Mouse (Mus musculus): ENCODE results near the gene Hoxc4. TPM values are rescaled to one million over a fixed set of nuclear protein-coding genes. Genes with fewer than 3 reads are reported as not detected.

The Hoxc4 gene
- polyA plus RNA-seq, 1 experiment from 2014 or later: 17.3 TPM

DNA sequence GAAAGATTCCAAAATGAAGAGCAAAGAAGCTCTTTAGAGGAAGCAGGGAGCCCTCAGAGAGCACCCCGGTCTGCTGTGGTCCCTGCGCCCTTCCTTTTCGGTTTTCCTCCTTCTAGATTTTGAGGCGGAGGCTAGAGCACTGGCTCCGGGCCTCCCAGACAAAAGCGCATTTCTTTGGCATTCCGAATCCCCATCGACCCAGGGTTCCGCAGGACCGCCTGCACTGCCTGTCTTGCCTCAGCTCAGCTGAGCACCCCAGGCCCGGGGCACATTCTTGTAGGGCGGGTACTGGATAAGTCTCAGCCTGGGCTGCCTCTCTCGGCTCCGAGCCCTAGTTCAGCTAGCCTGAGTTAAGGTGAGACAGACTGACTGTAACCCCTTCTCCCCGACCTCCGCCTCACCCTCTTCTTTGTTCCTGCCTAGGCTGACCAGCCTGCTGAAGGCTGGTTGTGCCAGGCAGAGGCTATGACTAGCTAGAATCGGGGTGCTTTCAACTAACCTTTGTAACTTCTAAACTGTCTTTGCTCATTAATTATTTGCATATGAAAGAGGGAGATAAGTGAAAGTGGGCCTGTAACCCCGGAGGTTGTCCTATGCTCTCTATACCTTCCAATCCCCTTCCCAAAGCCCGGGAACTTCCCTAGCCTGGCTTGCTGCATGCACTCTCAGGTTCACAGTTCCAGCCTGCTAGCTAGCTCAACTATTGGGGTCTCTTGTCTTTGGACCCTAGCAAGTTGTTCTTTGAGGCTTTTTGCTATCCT is 3.1 kb upstream of the Hoxc4 start:
- no peaks in the 10 kb centered on the region for H3K9me3 ChIP-seq
- H3K27me3 ChIP-seq (replicated peaks): peaks cover 64% of the 10 kb centered on the region
- H3K4me1 ChIP-seq: peaks cover 18% of the 10 kb centered on the region
- no peak for ATAC-seq (ENCODE audit: insufficient read depth, low FRiP score, low read depth)
- H3K27ac ChIP-seq: peak overlapping the region; percentile 93
- H3K36me3 ChIP-seq: no peaks in the 10 kb centered on the region
- H3K4me2 ChIP-seq: peak overlapping the region; percentile 75
- H3K9ac ChIP-seq: peak overlapping the region; percentile 37; the same call in 1 of the 2 replicates
- WGBS: 14% methylated on average over 19 of the region's 19 CpGs
- H3K4me3 ChIP-seq (replicated peaks): peak overlapping the region; percentile 47

DNA sequence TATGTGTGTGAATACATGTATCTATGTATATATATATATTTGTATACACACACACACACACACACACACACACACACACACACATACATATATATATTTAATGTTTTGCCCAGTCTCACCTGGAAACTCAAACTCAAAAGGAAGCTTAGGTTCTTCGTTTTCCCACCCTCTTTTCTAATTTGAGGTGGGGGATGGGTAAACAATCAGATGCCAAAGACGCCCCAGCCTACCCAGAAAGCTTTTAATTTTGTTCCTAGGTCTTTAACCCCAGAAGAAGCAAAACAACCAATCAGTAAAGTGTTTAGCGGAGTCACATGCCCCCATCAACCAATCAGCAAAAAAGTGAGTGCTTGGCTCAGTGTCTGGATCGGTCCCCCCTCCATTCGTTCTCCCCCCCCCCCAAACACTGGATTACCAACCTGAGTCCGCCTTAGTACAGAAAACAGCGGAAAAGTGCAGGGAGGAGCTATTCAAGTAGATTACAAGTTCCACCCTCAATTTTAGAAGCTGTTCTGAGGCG is 2.2 kb downstream of the Hoxc4 start:
- no peaks in the 10 kb centered on the region for H3K36me3 ChIP-seq
- peak overlapping the region; percentile 6; the same call in 1 of the 2 replicates for H3K4me3 ChIP-seq (replicated peaks)
- H3K4me2 ChIP-seq: peak overlapping the region; percentile 29
- ATAC-seq (ENCODE audit: insufficient read depth, low FRiP score, low read depth): no peak
- 11% methylated on average over 8 of the region's 8 CpGs for WGBS
- H3K27me3 ChIP-seq (replicated peaks): peaks cover 53% of the 10 kb centered on the region
- no peak overlapping the region for H3K27ac ChIP-seq
- H3K4me1 ChIP-seq: no peaks in the 10 kb centered on the region
- H3K9me3 ChIP-seq: no peaks in the 10 kb centered on the region
- H3K9ac ChIP-seq: no peak overlapping the region

DNA sequence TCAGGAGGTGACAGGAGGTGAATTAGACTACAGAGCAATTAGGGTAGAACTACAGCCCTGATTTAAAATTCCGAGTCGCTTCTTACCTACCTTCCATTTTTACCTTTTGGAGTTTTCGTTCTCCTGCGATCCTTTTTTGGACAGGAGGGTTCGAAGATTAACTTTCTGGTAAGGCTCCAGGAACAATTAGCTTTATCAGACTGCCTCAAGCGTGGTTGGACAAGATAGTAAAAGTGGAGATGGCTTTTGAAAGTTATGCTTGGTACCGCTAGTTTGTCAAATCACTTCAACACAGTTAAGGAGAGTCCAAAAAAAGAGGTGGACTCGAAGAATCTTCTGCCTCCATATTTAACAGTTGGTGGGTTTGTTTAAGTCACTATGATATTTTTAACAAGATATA is 2.8 kb downstream of the Hoxc4 start:
- no peak for ATAC-seq (ENCODE audit: insufficient read depth, low FRiP score, low read depth)
- Histone ChIP-seq H3K9me3 (no peaks in the 10 kb centered on the region), H3K4me3 (replicated peaks) (peak overlapping the region; percentile 6; the same call in 1 of the 2 replicates), H3K4me2 (peak overlapping the region; percentile 29; the same call in 1 of the 2 replicates), H3K36me3 (no peaks in the 10 kb centered on the region), H3K4me1 (no peaks in the 10 kb centered on the region), H3K27ac (no peak overlapping the region), H3K27me3 (replicated peaks) (peaks cover 49% of the 10 kb centered on the region), H3K9ac (no peak overlapping the region)
- 23% methylated on average over 8 of the region's 8 CpGs for WGBS

DNA sequence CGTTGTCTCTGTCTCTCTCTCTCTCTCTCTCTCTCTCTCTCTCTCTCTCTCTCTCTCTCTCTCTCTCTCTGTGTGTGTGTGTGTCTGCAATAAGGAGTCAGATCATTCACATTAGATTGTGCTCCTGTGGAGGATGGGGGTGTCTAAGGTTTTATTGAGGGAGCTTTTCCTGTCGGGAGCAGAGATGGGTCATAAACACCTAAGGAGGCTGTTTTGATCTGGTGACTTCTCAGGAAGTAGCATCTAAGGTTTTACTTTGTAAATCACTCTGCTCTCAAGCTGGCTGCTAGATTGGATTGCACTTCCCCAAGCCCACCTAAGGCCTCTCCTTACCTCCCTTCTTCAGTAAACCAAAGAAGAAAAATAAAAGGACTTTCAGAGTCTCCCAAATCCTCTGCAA is 5.4 kb downstream of the Hoxc4 start:
- no peak overlapping the region for H3K27ac ChIP-seq
- H3K4me1 ChIP-seq: 0 out of 2 replicates have a peak, but pooled peaks cover 6% of the 10 kb centered on the region
- no peak for ATAC-seq (ENCODE audit: insufficient read depth, low FRiP score, low read depth)
- H3K9me3 ChIP-seq: no peaks in the 10 kb centered on the region
- H3K9ac ChIP-seq: no peak overlapping the region
- H3K27me3 ChIP-seq (replicated peaks): peaks cover 55% of the 10 kb centered on the region
- no peak overlapping the region for H3K4me3 ChIP-seq (replicated peaks)
- no peaks in the 10 kb centered on the region for H3K36me3 ChIP-seq
- H3K4me2 ChIP-seq: no peak overlapping the region
- WGBS: 25% methylated on average over 2 of the region's 2 CpGs

DNA sequence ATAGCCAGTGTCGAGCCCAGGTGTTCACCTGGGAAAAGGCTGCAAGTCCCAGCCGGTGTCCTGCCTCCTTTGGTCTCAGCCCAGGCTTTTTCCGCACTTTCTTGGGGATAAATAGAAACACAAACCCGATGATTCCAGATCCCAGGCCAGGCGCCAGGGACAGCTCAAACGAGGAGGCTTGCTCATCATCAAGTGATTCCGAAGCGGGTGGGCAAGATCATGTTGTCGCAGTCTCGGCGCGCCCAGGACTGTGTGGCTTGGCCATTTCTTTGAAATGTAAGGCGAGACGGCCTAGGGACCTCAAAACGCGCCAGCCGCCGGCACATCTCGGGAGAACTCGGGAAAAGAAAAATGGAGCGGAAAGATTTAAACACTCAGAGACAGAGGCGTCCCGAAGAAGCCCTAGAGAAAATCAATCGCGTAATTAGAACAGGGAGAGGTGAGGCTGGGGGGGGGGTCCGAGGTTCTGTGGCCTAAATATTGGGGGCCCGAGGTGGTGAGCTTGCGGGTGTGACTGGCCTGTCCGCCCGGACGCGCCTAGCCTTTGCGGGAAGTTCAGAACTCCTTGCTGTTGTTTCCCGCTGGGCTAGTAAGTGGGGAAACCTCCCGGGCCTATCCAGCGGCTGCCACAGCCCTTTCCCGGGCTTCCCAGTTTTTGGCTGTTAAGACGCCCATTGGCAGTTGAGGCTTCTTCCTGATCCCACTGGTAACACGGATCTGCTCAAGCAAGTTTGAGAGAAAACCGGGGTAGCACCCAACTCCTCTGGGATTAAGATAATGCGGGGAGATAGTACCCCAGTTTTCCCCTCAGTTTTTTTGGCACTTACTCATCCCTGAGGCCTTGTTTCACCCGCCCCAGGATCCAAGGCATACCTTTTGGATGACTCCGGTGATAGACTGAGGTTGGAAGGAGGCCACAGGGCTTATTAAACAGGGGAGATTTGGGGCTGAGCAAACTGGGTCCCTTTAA is 8.8 kb downstream of the Hoxc4 start:
- 20% methylated on average over 43 of the region's 43 CpGs for WGBS
- peak overlapping the region; percentile 33 for H3K4me2 ChIP-seq
- no peak for ATAC-seq (ENCODE audit: insufficient read depth, low FRiP score, low read depth)
- H3K9ac ChIP-seq: no peak overlapping the region
- peaks cover 33% of the 10 kb centered on the region for H3K27me3 ChIP-seq (replicated peaks)
- 0 out of 2 replicates have a peak, but pooled peaks cover 6% of the 10 kb centered on the region for H3K4me1 ChIP-seq
- H3K36me3 ChIP-seq: no peaks in the 10 kb centered on the region
- H3K27ac ChIP-seq: no peak overlapping the region
- H3K9me3 ChIP-seq: no peaks in the 10 kb centered on the region
- H3K4me3 ChIP-seq (replicated peaks): no peak overlapping the region; the same call in 1 of the 2 replicates

DNA sequence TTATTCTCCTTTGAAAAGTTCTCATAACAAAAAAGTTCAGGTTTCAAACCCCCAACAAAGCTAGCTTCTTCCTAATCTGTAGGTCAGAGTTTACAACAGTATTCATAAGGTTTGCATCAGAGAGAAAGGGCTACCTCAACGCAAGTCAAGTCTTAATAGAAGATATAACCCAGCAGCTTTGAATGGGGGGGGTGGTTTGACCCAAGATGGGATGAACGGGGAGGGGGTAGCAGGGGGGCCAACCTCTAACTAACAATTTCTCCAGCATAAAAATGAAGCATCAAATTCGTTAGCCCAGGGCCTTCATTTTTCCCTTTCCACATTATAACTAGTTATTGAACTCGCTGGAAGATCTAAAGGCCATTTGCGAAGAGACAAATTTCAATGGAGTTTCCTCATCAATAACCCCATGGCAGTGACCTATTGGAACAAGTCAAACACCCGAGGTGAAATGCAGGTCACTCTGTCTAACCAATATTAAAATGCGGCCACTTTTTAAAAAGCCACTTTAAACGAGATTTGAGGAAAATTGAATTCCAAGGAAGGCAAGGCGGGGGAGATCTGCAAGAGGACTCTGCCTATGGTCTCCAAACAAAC is 10.3 kb downstream of the Hoxc4 start:
- H3K9ac ChIP-seq: no peak overlapping the region
- H3K27ac ChIP-seq: no peak overlapping the region
- no peaks in the 10 kb centered on the region for H3K36me3 ChIP-seq
- no peak overlapping the region for H3K4me3 ChIP-seq (replicated peaks)
- H3K9me3 ChIP-seq: no peaks in the 10 kb centered on the region
- H3K4me2 ChIP-seq: no peak overlapping the region
- no peak for ATAC-seq (ENCODE audit: insufficient read depth, low FRiP score, low read depth)
- peaks cover 12% of the 10 kb centered on the region; the same call in 1 of the 2 replicates for H3K4me1 ChIP-seq
- WGBS: 56% methylated on average over 9 of the region's 9 CpGs
- H3K27me3 ChIP-seq (replicated peaks): peaks cover 33% of the 10 kb centered on the region

DNA sequence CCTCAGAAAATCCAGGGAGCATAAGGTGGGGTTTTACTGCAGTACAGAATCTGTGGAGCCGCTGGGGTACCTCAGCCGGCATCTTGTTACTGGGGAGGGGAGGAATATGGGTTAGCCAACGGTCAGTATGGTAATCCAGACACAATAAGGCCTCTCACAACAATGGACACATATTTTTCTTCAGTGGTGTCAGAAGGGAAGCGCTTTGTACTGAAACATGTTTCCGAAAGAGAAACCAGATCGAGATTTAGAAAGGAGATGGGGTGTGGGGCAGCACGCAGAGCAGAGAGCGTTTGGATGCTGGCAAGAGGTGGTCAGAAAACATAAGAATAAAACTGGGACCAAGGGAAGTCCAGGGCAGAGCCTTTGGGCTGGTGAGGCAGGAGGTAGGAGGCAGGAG is 11.4 kb downstream of the Hoxc4 start:
- H3K9me3 ChIP-seq: no peaks in the 10 kb centered on the region
- H3K4me1 ChIP-seq: peaks cover 14% of the 10 kb centered on the region; the same call in 1 of the 2 replicates
- peaks cover 30% of the 10 kb centered on the region for H3K27me3 ChIP-seq (replicated peaks)
- no peak for ATAC-seq (ENCODE audit: insufficient read depth, low FRiP score, low read depth)
- no peaks in the 10 kb centered on the region for H3K36me3 ChIP-seq
- 36% methylated on average over 8 of the region's 8 CpGs for WGBS
- no peak overlapping the region for H3K27ac ChIP-seq
- no peak overlapping the region for H3K4me3 ChIP-seq (replicated peaks)
- H3K4me2 ChIP-seq: peak overlapping the region; percentile 17; the same call in 1 of the 2 replicates
- H3K9ac ChIP-seq: no peak overlapping the region

DNA sequence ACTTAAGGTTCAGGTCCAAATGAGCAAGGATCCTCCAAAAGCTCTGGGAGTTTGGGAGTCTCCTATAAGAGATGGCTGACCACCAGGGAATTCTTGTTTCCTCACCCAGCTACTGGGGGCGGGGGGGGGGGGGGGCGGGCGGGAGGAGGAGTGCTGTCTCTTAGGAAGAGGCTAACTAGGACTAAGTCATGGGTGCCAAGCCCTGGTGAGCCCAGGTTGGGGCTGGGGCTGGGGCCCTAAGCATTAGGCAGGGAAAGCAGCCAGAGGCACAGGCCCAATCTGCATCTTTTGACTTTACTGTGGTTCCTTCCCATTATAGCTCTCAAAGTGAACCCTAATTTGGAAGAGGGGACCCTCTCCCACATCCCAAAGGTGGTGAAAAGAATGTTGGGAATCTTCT is 13.4 kb downstream of the Hoxc4 start:
- H3K4me3 ChIP-seq (replicated peaks): no peak overlapping the region
- H3K36me3 ChIP-seq: no peaks in the 10 kb centered on the region
- peaks cover 21% of the 10 kb centered on the region for H3K27me3 ChIP-seq (replicated peaks)
- H3K4me1 ChIP-seq: peaks cover 14% of the 10 kb centered on the region; the same call in 1 of the 2 replicates
- no peak overlapping the region for H3K27ac ChIP-seq
- no peak for ATAC-seq (ENCODE audit: insufficient read depth, low FRiP score, low read depth)
- H3K9me3 ChIP-seq: no peaks in the 10 kb centered on the region
- WGBS: 0% methylated on average over 3 of the region's 3 CpGs
- no peak overlapping the region for H3K9ac ChIP-seq
- peak overlapping the region; percentile 32; the same call in 1 of the 2 replicates for H3K4me2 ChIP-seq

DNA sequence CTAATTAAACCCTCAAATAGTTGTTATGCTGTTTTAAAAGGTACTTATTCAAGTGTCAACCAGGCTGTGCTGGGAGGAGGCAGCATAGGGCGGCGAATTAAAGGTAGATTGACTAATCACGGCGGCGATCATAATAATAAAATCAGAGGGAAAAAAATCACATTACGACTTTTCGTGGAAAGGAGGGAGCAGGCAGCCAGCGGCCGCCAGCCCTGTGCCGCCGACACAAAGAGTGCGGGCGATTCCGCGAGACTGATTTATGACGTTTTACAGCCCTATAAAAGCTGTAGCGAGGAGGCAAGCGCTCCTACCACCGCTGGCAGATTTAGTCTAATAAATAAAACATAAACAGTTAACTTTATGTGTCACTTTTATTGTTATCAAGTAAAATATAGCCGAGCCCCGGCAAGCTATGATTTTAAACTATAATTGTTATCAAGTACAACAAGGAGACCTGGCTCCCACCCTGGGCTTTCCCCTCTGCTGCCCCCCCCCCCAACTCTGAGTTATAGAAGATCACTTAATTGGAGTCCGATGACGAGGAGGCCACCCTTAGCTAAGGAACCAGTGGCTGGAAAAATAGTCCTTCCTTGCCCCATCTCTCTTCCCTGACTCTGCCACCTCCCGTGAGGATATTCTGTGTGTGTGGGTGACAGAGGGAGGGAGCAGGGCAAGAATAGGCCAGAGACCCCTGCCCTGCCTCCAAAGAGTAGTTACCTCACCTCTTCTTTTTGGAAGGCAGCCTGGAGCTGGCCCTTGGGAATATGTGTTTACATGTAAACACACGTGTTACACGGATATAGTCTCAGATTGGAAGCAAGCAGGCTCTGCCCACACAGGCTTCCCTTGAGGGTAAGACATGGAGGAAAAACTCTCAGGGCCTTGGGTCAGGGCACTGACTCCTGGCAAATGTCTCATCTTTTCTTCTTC is 14.2 kb downstream of the Hoxc4 start:
- ATAC-seq (ENCODE audit: insufficient read depth, low FRiP score, low read depth): no peak
- peaks cover 8% of the 10 kb centered on the region; the same call in 1 of the 2 replicates for H3K4me1 ChIP-seq
- no peaks in the 10 kb centered on the region for H3K36me3 ChIP-seq
- H3K27me3 ChIP-seq (replicated peaks): peaks cover 19% of the 10 kb centered on the region
- no peak overlapping the region; the same call in 1 of the 2 replicates for H3K4me3 ChIP-seq (replicated peaks)
- H3K9ac ChIP-seq: no peak overlapping the region
- 10% methylated on average over 26 of the region's 26 CpGs for WGBS
- peak overlapping the region; percentile 31; the same call in 1 of the 2 replicates for H3K27ac ChIP-seq
- H3K4me2 ChIP-seq: peak overlapping the region; percentile 32; the same call in 1 of the 2 replicates
- H3K9me3 ChIP-seq: no peaks in the 10 kb centered on the region

DNA sequence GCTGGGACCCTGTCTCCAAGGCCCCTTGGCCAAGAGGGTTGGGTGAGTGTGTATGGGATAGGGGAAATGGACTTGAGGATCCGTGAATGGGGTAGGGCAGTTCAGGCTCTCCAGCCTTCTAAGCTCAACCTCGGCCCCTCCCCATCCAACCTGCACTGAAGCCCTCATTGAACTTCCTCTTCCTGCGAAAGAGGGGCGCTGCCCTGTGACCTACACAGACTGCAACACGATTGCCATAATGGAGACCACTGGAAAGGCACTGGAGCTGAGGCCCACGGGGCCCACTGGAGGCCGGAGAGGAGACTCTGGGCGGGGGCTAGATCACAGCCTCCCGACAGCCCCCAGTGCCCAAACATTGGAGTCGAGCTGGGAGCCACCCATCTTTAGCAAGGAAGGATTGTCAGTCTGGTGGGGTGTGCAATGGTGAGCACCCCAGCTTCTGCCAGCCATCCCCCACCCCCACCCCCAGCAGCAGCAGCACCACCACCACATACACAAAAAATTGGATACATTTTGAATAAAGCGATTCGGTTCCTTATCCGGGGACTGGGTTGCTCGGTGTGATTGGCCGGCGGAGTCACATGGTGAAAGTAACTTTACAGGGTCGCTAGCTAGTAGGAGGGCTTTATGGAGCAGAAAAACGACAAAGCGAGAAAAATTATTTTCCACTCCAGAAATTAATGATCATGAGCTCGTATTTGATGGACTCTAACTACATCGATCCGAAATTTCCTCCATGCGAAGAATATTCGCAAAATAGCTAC is 15.5 kb downstream of the Hoxc4 start:
- Histone ChIP-seq H3K4me3 (replicated peaks) (peak overlapping the region; percentile 52), H3K4me1 (peaks cover 8% of the 10 kb centered on the region; the same call in 1 of the 2 replicates), H3K27ac (peak overlapping the region; percentile 80), H3K9me3 (no peaks in the 10 kb centered on the region), H3K4me2 (peak overlapping the region; percentile 71), H3K9ac (peak overlapping the region; percentile 62), H3K36me3 (no peaks in the 10 kb centered on the region), H3K27me3 (replicated peaks) (peaks cover 13% of the 10 kb centered on the region)
- WGBS: 2% methylated on average over 24 of the region's 24 CpGs
- peak; percentile 71; the same call in 1 of the 2 replicates for ATAC-seq (ENCODE audit: insufficient read depth, low FRiP score, low read depth)

Measured in stomach, embryonic 15.5 days (tissue).